Mouse (Mus musculus) c-Kit-negative CD71-positive TER-119-positive erythroid progenitor cells, embryonic 14.5 days (primary cell): ENCODE results near the gene Cped1.
"Not testable (repeated sequence)": the region's sequence is repeated elsewhere in the genome, so short reads cannot be mapped to it uniquely, and the experiment has no call there.

Source experiments
- DNase-seq: peaks from one replicate; pipeline ENCODE4 v3.0.0-alpha.2; 2013; ENCODE audit warnings: low read depth, low spot score

Gene Cped1

GRCm38 (mm10) chr6:22078686-22079264, 93.1 kb downstream of the Cped1 start:
- no peak for DNase-seq

- DNase-seq: no peak
Measured at GRCm38 (mm10) chr6:22086056-22086455, 100.3 kb downstream of the Cped1 start.

- no peak for DNase-seq
Measured at GRCm38 (mm10) chr6:22088346-22089064, 102.8 kb downstream of the Cped1 start.

GRCm38 (mm10) chr6:22091773-22092172, 106.1 kb downstream of the Cped1 start:
- DNase-seq: no peak

- no peak for DNase-seq
Measured at GRCm38 (mm10) chr6:22093792-22094191, 108.1 kb downstream of the Cped1 start.

- DNase-seq: no peak
Measured at GRCm38 (mm10) chr6:22097709-22098108, 112.0 kb downstream of the Cped1 start.

- DNase-seq: no peak
Measured at GRCm38 (mm10) chr6:22099832-22100231, 114.1 kb downstream of the Cped1 start.

GRCm38 (mm10) chr6:22101939-22102338, 116.2 kb downstream of the Cped1 start:
- DNase-seq: no peak

GRCm38 (mm10) chr6:22102752-22103151, 117.0 kb downstream of the Cped1 start:
- no peak for DNase-seq

- DNase-seq: no peak
Measured at GRCm38 (mm10) chr6:22103713-22104112, 118.0 kb downstream of the Cped1 start.

- DNase-seq: no peak
Measured at GRCm38 (mm10) chr6:22104211-22104610, 118.5 kb downstream of the Cped1 start.

GRCm38 (mm10) chr6:22114079-22114478, 128.4 kb downstream of the Cped1 start:
- DNase-seq: no peak

GRCm38 (mm10) chr6:22116679-22117078, 131.0 kb downstream of the Cped1 start:
- DNase-seq: no peak

GRCm38 (mm10) chr6:22122080-22122479, 136.4 kb downstream of the Cped1 start:
- no peak for DNase-seq

GRCm38 (mm10) chr6:22122693-22123092, 137.0 kb downstream of the Cped1 start:
- DNase-seq: no peak

- no peak for DNase-seq
Measured at GRCm38 (mm10) chr6:22123332-22123731, 137.6 kb downstream of the Cped1 start.

- DNase-seq: not testable (repeated sequence)
Measured at GRCm38 (mm10) chr6:22124575-22125330, 139.0 kb downstream of the Cped1 start.

- DNase-seq: no peak
Measured at GRCm38 (mm10) chr6:22135038-22135631, 149.4 kb downstream of the Cped1 start.

- no peak for DNase-seq
Measured at GRCm38 (mm10) chr6:22136805-22137204, 151.1 kb downstream of the Cped1 start.

- no peak for DNase-seq
Measured at GRCm38 (mm10) chr6:22140786-22141185, 155.1 kb downstream of the Cped1 start.

GRCm38 (mm10) chr6:22147236-22147635, 161.5 kb downstream of the Cped1 start:
- DNase-seq: no peak

GRCm38 (mm10) chr6:22148511-22148910, 162.8 kb downstream of the Cped1 start:
- DNase-seq: no peak
